Mouse (Mus musculus): Measurements from ENCODE around the gene Rnf114.

Rnf114 gene

DNA sequence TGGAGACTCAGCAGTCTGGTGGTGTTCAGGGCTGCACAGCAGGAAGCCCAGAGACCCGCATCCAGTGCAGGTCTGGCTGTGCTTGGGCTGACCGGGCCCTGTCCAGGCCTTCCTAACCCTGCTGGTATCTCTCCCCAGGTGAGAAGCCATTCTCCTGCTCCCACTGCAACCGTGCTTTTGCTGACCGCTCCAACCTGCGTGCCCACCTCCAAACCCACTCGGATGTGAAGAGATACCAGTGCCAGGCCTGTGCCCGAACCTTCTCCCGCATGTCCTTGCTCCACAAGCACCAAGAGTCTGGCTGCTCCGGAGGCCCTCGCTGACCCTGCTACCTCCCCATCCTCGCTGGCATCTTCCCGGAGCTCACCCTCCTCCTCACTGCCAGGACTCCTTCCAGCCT is 49.3 kb downstream of the Rnf114 start:
- no peak for DNase-seq

GRCm38 (mm10) chr2:167542361-167542760 is 49.9 kb downstream of the Rnf114 start:
- no peak for DNase-seq

- no peak for DNase-seq
Measured at GRCm38 (mm10) chr2:167543121-167544003, 50.9 kb downstream of the Rnf114 start.

DNA sequence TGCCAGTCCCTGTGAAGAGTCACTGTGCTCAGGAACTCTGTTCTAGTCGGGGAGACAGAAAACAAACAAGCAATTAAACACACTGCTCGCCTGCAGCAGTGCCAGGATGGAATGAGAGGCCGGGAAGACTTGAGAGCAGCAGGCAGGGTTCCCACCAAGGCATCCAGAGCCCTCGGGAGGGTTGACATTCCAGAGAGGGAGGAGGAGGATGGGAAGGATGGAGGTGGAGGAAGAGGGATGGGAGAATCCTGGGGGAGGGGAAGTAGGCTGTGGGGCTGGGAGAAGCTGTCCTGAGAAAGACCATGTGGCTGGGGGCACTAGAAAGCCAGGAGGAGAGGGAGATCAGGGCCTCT is 51.5 kb downstream of the Rnf114 start:
- DNase-seq: no peak

- no peak for DNase-seq
Measured at GRCm38 (mm10) chr2:167544456-167544855, 52.0 kb downstream of the Rnf114 start.

DNA sequence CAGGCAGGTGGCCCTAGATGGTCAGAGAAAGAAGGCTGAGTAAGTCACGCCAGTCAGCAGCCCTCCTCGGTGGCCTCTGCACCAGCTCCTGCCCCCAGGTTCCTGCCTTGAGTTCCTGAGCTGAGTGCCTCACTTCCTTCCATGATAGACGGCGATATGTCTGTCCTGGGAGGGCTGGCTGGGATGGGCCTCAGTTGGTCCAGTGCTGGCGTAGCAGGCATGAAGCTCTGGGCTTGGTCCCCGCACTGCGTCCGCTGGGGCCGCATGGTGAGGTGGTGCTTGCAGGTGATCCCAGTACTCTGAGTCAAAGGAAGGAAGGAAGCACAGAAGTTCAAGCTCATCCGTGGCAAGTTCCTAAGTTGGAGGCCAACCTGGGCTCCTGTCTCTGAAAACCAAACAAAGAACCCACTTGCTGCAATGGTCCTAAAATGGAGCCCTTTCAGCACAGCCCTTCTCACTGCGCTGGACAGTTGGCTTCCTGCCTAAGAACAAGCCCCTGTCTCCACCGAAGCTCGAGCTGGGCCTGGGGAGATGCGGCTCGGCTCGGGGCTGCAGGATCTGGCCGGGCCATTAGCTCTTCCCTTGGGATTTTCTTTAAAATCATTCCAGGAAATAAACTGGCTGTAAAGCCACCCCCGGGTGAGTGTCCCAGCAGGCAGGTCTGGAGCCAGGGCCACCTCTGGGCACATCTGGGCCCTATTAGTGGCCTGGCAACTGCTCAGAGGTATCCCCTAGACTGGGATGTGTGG is 54.2 kb downstream of the Rnf114 start:
- no peak for DNase-seq

DNA sequence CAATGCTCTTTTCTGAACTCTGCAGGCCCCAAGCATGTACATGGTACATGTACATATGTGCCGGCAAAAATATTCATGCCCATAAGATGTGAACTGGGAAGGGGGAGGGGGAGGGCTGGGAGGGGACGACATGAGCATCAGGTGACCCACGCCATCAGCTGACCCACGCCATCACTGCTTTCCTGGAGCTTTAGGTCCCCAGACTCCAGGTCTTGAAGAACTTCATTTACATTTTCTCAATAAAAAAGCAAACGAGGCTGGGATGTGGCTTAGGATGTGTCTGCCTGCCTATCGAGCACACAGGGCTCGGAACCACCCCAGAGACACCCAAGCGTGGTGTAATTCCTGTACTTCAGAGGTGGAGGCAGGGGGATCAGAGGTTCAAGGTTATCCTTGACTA is 55.0 kb downstream of the Rnf114 start:
- DNase-seq: no peak

- no peak for DNase-seq
Measured at GRCm38 (mm10) chr2:167548961-167549360, 56.5 kb downstream of the Rnf114 start.

GRCm38 (mm10) chr2:167550341-167550854 is 58.0 kb downstream of the Rnf114 start:
- no peak for DNase-seq

GRCm38 (mm10) chr2:167551342-167551920 is 59.0 kb downstream of the Rnf114 start:
- DNase-seq: no peak

DNA sequence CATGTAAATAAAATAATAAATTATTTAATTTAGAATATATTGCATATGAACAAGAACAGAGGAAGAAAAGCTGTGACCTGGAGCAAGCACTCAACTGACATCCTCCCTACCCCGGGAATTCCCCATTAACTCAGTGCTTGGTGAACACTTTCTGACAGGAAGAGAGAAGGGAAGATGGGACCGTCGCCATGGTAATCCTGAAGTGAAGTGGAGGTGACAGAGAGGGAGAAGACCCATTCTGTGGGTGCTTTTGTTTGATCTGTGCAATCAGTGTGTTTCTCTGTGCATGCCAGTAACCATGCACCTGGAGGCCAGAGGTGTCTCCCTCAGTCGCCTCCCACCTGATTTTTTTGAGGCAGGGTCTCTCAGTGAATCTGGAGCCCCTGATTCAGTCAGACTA is 59.8 kb downstream of the Rnf114 start:
- no peak for DNase-seq

- no peak for DNase-seq
Measured at GRCm38 (mm10) chr2:167552927-167553402, 60.5 kb downstream of the Rnf114 start.

DNA sequence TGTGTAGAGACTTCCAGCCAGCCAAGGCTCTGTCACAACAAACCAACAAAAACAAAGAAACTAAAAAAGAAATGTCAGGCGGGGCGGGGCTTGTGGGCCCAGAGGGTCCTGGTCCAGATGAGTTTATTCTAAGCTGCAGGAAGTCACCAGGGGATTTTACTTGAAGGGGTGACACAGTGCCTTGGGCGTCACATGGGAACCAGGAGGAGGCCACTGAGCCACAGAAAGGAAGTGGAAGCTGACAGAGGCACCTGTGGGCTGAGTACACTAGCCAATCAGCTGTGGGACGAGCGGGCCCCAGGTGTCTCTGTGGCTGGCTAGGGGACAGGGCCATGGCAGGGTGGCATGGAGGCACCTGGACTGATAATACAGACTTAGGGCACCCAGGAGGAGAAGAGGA is 63.3 kb downstream of the Rnf114 start:
- DNase-seq: no peak

- no peak for DNase-seq
Measured at GRCm38 (mm10) chr2:167559413-167559812, 67.0 kb downstream of the Rnf114 start.

DNA sequence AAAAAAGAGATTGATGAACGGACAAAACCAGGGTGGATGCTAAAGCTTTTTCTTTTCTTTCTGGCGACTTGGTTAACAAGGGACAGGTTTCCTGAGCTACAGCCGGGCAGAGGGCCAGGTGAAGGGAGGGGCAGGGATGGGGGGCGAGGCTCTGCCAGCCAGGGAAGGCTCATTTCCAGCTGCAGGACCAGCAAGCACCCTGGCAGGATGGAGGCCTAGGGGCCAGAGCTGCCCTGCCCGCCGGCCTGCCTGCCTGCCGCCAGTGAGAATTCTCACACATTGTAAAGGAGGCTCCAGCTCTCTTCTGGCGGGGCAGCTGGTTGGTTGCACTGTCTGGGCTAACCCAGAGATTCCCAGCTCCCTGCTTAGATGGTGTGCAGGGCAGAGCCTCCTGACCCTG is 69.7 kb downstream of the Rnf114 start:
- DNase-seq: no peak

GRCm38 (mm10) chr2:167563035-167563434 is 70.6 kb downstream of the Rnf114 start:
- DNase-seq: no peak

- no peak for DNase-seq
Measured at GRCm38 (mm10) chr2:167563703-167564102, 71.3 kb downstream of the Rnf114 start.

DNA sequence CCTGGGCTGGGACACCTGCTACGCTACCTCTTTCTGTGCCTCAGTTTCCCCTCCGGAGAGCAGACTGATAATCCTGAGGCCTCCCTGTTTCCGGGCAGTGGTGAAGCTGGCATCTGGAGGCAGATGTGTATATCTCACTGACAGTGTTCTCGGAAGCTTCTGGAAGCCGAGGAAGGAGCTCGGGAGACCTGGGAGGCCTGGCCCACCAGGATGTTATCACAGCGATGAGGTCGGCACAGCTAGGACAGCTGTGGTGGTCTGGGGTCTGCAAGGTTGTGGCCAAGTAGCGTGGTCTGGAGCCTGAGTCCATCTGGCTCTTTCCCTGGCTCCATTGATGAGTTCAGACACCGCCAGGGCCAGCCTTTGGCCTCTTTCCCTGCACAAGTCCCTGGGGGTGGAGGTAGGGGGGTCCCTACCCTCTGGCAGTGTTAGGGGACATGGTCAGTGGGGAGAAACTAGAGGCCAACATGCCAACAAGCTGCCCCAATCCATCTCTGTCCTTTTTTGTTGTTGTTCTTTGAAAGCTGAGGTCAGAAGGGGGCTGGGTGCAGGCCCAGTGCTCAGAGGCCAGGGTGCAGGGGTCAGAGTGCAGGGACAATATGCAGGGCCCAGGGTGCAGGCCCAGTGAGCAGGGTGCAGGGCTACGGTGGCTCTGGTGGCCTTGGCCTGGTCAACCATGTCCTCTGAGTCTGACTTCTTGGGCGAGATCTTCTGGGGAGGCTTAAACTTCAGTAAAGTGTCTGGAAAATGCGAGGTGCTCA is 72.3 kb downstream of the Rnf114 start:
- no peak for DNase-seq

- DNase-seq: no peak
Measured at GRCm38 (mm10) chr2:167565312-167565656, 72.8 kb downstream of the Rnf114 start.

DNA sequence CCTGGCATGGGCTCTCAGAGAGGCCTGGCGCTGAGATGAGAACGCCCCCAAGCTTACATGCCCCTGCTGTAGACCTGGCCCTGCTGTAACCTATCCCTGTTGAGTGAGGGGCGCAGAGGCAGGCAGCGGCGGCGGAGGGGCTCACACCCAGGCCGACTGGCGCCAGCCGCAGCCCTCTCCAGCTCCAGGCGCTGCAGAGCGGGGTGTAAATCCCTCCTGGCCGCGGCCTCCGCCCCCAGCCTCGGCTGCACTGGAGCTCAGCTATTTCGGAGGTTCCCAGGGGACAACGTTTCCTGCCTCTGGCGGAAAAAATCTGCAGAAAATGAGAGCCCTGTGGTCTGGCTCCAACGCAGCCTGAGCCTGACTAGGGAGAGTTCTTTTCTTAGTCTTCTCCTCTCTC is 73.2 kb downstream of the Rnf114 start:
- no peak for DNase-seq
